Mouse (Mus musculus) cerebellum, adult 2 months (tissue): Measurements from ENCODE around the gene Cdc42bpb.

Experiments used
- CTCF ChIP-seq: fragments of 200-500 bp; IDR thresholded peaks from 2 replicates; pipeline ENCODE4 v1.5.1; 2011; ENCODE audit warnings: low read depth, mild to moderate bottlenecking, control low read depth, low read length, moderate library complexity, borderline replicate concordance; ENCODE audit not compliant: insufficient read depth
- POLR2A ChIP-seq: fragments of 200-500 bp; IDR thresholded peaks from 2 replicates; pipeline ENCODE4 v1.6.1; 2011; ENCODE audit warnings: low read length, control low read depth, borderline replicate concordance; ENCODE audit not compliant: insufficient read depth

GRCm38 (mm10) chr12:111420946-111421709, 43.6 kb upstream of the Cdc42bpb start:
- TF ChIP-seq CTCF (no peak), POLR2A (no peak)
